Mouse (Mus musculus) midbrain, embryonic 15.5 days (tissue): ENCODE results near the gene Lrrc47. TPM values are rescaled to one million over a fixed set of nuclear protein-coding genes. Genes with fewer than 3 reads are reported as not detected.
A peak's percentile ranks its signal among the peaks of the same experiment; 100 is the strongest.

Source experiments
- ATAC-seq: fragments of 200-750 bp; cut with Nextera tagmentation; replicated peaks from 2 replicates; pipeline ENCODE4 v1.8.0; 2017; ENCODE audit warnings: moderate TSS enrichment
- H3K27ac ChIP-seq: fragments of 300-500 bp; sonication (generic); 2 replicates; pipeline ENCODE4 v1.5.1; 2015; ENCODE audit warnings: mild to moderate bottlenecking, inconsistent platforms
- H3K27me3 ChIP-seq: fragments of 300-500 bp; sonication (generic); replicated peaks from 2 replicates; pipeline ENCODE4 v1.6.1; 2015; ENCODE audit warnings: inconsistent platforms
- H3K36me3 ChIP-seq: fragments of 300-500 bp; sonication (generic); replicated peaks from 2 replicates; pipeline ENCODE4 v1.6.1; 2015; ENCODE audit warnings: inconsistent platforms
- H3K4me1 ChIP-seq: fragments of 300-500 bp; sonication (generic); 2 replicates; pipeline ENCODE4 v1.6.1; 2015; ENCODE audit warnings: inconsistent platforms
- H3K4me2 ChIP-seq: fragments of 300-500 bp; sonication (generic); 2 replicates; pipeline ENCODE4 v1.6.1; 2015; ENCODE audit warnings: inconsistent platforms, mild to moderate bottlenecking, moderate library complexity
- H3K4me3 ChIP-seq: fragments of 300-500 bp; sonication (generic); 2 replicates; pipeline ENCODE4 v1.5.1; 2015; ENCODE audit warnings: mild to moderate bottlenecking, inconsistent platforms
- H3K9ac ChIP-seq: fragments of 300-500 bp; sonication (generic); 2 replicates; pipeline ENCODE4 v1.6.1; 2015; ENCODE audit warnings: mild to moderate bottlenecking, inconsistent platforms
- H3K9me3 ChIP-seq: fragments of 300-500 bp; sonication (generic); 2 replicates; pipeline ENCODE4 v1.6.1; 2016; ENCODE audit warnings: inconsistent platforms
- WGBS: fragments of 180-500 bp; shearing (Covaris S2); methylation state at CpG from one replicate; pipeline ENCODE4 v1.1.7; 2015; ENCODE audit warnings: mixed read lengths; 5-methylcytosine and 5-hydroxymethylcytosine counted together
- polyA plus RNA-seq: library from polyadenylated mRNA; unstranded; fragments of >200 nt; fragmentation: Nextera tagmentation; extraction: Ambion mirVana; gene quantifications from 2 replicates; pipeline ENCODE4 v1.2.1, GENCODE M21; 2015

The Lrrc47 gene
- polyA plus RNA-seq, 1 experiment from 2014 or later = 25.6 TPM

- Histone ChIP-seq H3K27me3 (no peaks in the 10 kb centered on the region), H3K9ac (no peak overlapping the region), H3K4me2 (no peak overlapping the region), H3K27ac (no peak overlapping the region), H3K36me3 (peaks cover 43% of the 10 kb centered on the region), H3K4me1 (no peaks in the 10 kb centered on the region), H3K4me3 (no peak overlapping the region), H3K9me3 (no peaks in the 10 kb centered on the region)
- no peak for ATAC-seq
- 90% methylated on average over 5 of the region's 5 CpGs for WGBS
These were observed 6.0 kb upstream of the Lrrc47 start for GRCm38 (mm10) chr4:154005488-154005887.

GRCm38 (mm10) chr4:154006264-154006663 lies 5.3 kb upstream of the Lrrc47 start:
- Histone ChIP-seq H3K27me3 (no peaks in the 10 kb centered on the region), H3K4me1 (peaks cover 6% of the 10 kb centered on the region), H3K4me3 (no peak overlapping the region), H3K36me3 (peaks cover 43% of the 10 kb centered on the region), H3K9ac (no peak overlapping the region), H3K27ac (no peak overlapping the region), H3K9me3 (no peaks in the 10 kb centered on the region), H3K4me2 (no peak overlapping the region)
- 92% methylated on average over 6 of the region's 6 CpGs for WGBS
- ATAC-seq = no peak

GRCm38 (mm10) chr4:154007759-154008158 lies 3.8 kb upstream of the Lrrc47 start:
- Histone ChIP-seq H3K4me1 (peaks cover 12% of the 10 kb centered on the region), H3K27ac (no peak overlapping the region), H3K4me3 (no peak overlapping the region), H3K36me3 (peaks cover 38% of the 10 kb centered on the region), H3K4me2 (no peak overlapping the region), H3K27me3 (no peaks in the 10 kb centered on the region), H3K9me3 (no peaks in the 10 kb centered on the region), H3K9ac (no peak overlapping the region)
- WGBS = 81% methylated on average over 4 of the region's 4 CpGs
- no peak for ATAC-seq

- peak overlapping the region; percentile 86 for H3K4me3 ChIP-seq
- no peaks in the 10 kb centered on the region for H3K27me3 ChIP-seq
- peaks cover 28% of the 10 kb centered on the region for H3K4me1 ChIP-seq
- H3K27ac ChIP-seq = peak overlapping the region; percentile 72
- no peaks in the 10 kb centered on the region for H3K9me3 ChIP-seq
- peak overlapping the region; percentile 96 for H3K4me2 ChIP-seq
- ATAC-seq = no peak; the same call in 1 of the 2 replicates
- H3K9ac ChIP-seq = peak overlapping the region; percentile 75
- WGBS = 27% methylated on average over 13 of the region's 13 CpGs
- H3K36me3 ChIP-seq = peaks cover 26% of the 10 kb centered on the region
These were observed 455 bp upstream of the Lrrc47 start for GRCm38 (mm10) chr4:154010907-154011645.

- H3K4me1 ChIP-seq = peaks cover 28% of the 10 kb centered on the region
- 3% methylated on average over 55 of the region's 55 CpGs for WGBS
- ATAC-seq = no peak
- H3K4me2 ChIP-seq = peak overlapping the region; percentile 96
- peak overlapping the region; percentile 72 for H3K27ac ChIP-seq
- peak overlapping the region; percentile 86 for H3K4me3 ChIP-seq
- peak overlapping the region; percentile 75 for H3K9ac ChIP-seq
- no peaks in the 10 kb centered on the region for H3K27me3 ChIP-seq
- peaks cover 22% of the 10 kb centered on the region for H3K36me3 ChIP-seq
- no peaks in the 10 kb centered on the region for H3K9me3 ChIP-seq
These were observed 776 bp downstream of the Lrrc47 start for GRCm38 (mm10) chr4:154012132-154012882.

GRCm38 (mm10) chr4:154015476-154015875 lies 3.9 kb downstream of the Lrrc47 start:
- Histone ChIP-seq H3K9me3 (no peaks in the 10 kb centered on the region), H3K4me3 (no peak overlapping the region), H3K36me3 (peaks cover 47% of the 10 kb centered on the region), H3K27me3 (no peaks in the 10 kb centered on the region), H3K27ac (no peak overlapping the region), H3K4me1 (peaks cover 28% of the 10 kb centered on the region), H3K9ac (no peak overlapping the region), H3K4me2 (no peak overlapping the region)
- WGBS = 89% methylated on average over 11 of the region's 11 CpGs
- no peak for ATAC-seq

- 72% methylated on average over 7 of the region's 7 CpGs for WGBS
- Histone ChIP-seq H3K4me1 (no peaks in the 10 kb centered on the region), H3K9me3 (no peaks in the 10 kb centered on the region), H3K9ac (no peak overlapping the region), H3K4me3 (no peak overlapping the region), H3K36me3 (peaks cover 60% of the 10 kb centered on the region), H3K27me3 (no peaks in the 10 kb centered on the region), H3K27ac (no peak overlapping the region), H3K4me2 (no peak overlapping the region)
- ATAC-seq = no peak
These were observed 8.0 kb downstream of the Lrrc47 start for GRCm38 (mm10) chr4:154019571-154019970.

GRCm38 (mm10) chr4:154021432-154021831 lies 9.9 kb downstream of the Lrrc47 start:
- Histone ChIP-seq H3K27ac (no peak overlapping the region), H3K36me3 (peaks cover 48% of the 10 kb centered on the region), H3K9ac (no peak overlapping the region), H3K4me3 (no peak overlapping the region), H3K27me3 (no peaks in the 10 kb centered on the region; the same call in 1 of the 2 replicates), H3K4me2 (no peak overlapping the region), H3K4me1 (peaks cover 9% of the 10 kb centered on the region), H3K9me3 (no peaks in the 10 kb centered on the region)
- ATAC-seq = no peak
- 93% methylated on average over 9 of the region's 9 CpGs for WGBS

GRCm38 (mm10) chr4:154022407-154022806 lies 10.9 kb downstream of the Lrrc47 start:
- Histone ChIP-seq H3K36me3 (peaks cover 41% of the 10 kb centered on the region), H3K4me2 (no peak overlapping the region), H3K4me1 (peaks cover 9% of the 10 kb centered on the region), H3K27ac (no peak overlapping the region), H3K9ac (no peak overlapping the region), H3K27me3 (no peaks in the 10 kb centered on the region; the same call in 1 of the 2 replicates), H3K9me3 (no peaks in the 10 kb centered on the region), H3K4me3 (no peak overlapping the region)
- ATAC-seq = no peak
- WGBS = 68% methylated on average over 4 of the region's 4 CpGs

GRCm38 (mm10) chr4:154022844-154023243 lies 11.3 kb downstream of the Lrrc47 start:
- WGBS = 22% methylated on average over 4 of the region's 4 CpGs
- Histone ChIP-seq H3K9ac (no peak overlapping the region), H3K4me3 (no peak overlapping the region), H3K9me3 (no peaks in the 10 kb centered on the region), H3K4me1 (peaks cover 9% of the 10 kb centered on the region), H3K36me3 (peaks cover 39% of the 10 kb centered on the region), H3K27ac (no peak overlapping the region), H3K4me2 (no peak overlapping the region), H3K27me3 (no peaks in the 10 kb centered on the region; the same call in 1 of the 2 replicates)
- no peak for ATAC-seq

GRCm38 (mm10) chr4:154023754-154024601 lies 12.4 kb downstream of the Lrrc47 start:
- H3K9me3 ChIP-seq = no peaks in the 10 kb centered on the region
- H3K4me2 ChIP-seq = no peak overlapping the region
- H3K27ac ChIP-seq = no peak overlapping the region
- no peak overlapping the region for H3K9ac ChIP-seq
- WGBS = 30% methylated on average over 8 of the region's 8 CpGs
- H3K36me3 ChIP-seq = peaks cover 28% of the 10 kb centered on the region; the same call in 1 of the 2 replicates
- H3K4me1 ChIP-seq = peaks cover 9% of the 10 kb centered on the region
- no peak for ATAC-seq
- H3K27me3 ChIP-seq = no peaks in the 10 kb centered on the region; the same call in 1 of the 2 replicates
- no peak overlapping the region for H3K4me3 ChIP-seq
